Mouse (Mus musculus) hindbrain, embryonic 13.5 days (tissue): ENCODE results near the gene Zmpste24. TPM values are rescaled to one million over a fixed set of nuclear protein-coding genes. Genes with fewer than 3 reads are reported as not detected.
A peak's percentile ranks its signal among the peaks of the same experiment; 100 is the strongest.

ENCODE experiments used
- ATAC-seq: fragments of 200-750 bp; cut with Nextera tagmentation; 2 replicates; pipeline ENCODE4 v1.8.0; 2017; ENCODE audit warnings: moderate TSS enrichment; ENCODE audit not compliant: low FRiP score
- H3K27ac ChIP-seq: fragments of 300-500 bp; sonication (generic); 2 replicates; pipeline ENCODE4 v1.5.1; 2015; ENCODE audit warnings: inconsistent platforms, mild to moderate bottlenecking, moderate library complexity
- H3K27me3 ChIP-seq: fragments of 300-500 bp; sonication (generic); 2 replicates; pipeline ENCODE4 v1.6.1; 2015; ENCODE audit warnings: mild to moderate bottlenecking, inconsistent platforms
- H3K36me3 ChIP-seq: fragments of 300-500 bp; sonication (generic); 2 replicates; pipeline ENCODE4 v1.6.1; 2015; ENCODE audit warnings: mild to moderate bottlenecking, inconsistent platforms
- H3K4me1 ChIP-seq: fragments of 300-500 bp; sonication (generic); replicated peaks from 2 replicates; pipeline ENCODE4 v1.6.1; 2015; ENCODE audit warnings: inconsistent platforms
- H3K4me2 ChIP-seq: fragments of 300-500 bp; sonication (generic); 2 replicates; pipeline ENCODE4 v1.6.1; 2015; ENCODE audit warnings: inconsistent platforms, mild to moderate bottlenecking, moderate library complexity
- H3K4me3 ChIP-seq: fragments of 300-500 bp; sonication (generic); 2 replicates; pipeline ENCODE4 v1.5.1; 2015; ENCODE audit warnings: mild to moderate bottlenecking, inconsistent platforms
- H3K9ac ChIP-seq: fragments of 300-500 bp; sonication (generic); 2 replicates; pipeline ENCODE4 v1.6.1; 2015; ENCODE audit warnings: mild to moderate bottlenecking, inconsistent platforms
- H3K9me3 ChIP-seq: fragments of 300-500 bp; sonication (generic); 2 replicates; pipeline ENCODE4 v1.6.1; 2016; ENCODE audit warnings: inconsistent platforms
- WGBS: fragments of 180-500 bp; shearing (Covaris S2); methylation state at CpG from one replicate; pipeline ENCODE4 v1.1.7; 2015; 5-methylcytosine and 5-hydroxymethylcytosine counted together
- polyA plus RNA-seq: library from polyadenylated mRNA; unstranded; fragments of >200 nt; fragmentation: Nextera tagmentation; extraction: Ambion mirVana; gene quantifications from 2 replicates; pipeline ENCODE4 v1.2.1, GENCODE M21; 2015

The Zmpste24 gene
- polyA plus RNA-seq, 1 experiment from 2014 or later: 28.7 TPM

DNA sequence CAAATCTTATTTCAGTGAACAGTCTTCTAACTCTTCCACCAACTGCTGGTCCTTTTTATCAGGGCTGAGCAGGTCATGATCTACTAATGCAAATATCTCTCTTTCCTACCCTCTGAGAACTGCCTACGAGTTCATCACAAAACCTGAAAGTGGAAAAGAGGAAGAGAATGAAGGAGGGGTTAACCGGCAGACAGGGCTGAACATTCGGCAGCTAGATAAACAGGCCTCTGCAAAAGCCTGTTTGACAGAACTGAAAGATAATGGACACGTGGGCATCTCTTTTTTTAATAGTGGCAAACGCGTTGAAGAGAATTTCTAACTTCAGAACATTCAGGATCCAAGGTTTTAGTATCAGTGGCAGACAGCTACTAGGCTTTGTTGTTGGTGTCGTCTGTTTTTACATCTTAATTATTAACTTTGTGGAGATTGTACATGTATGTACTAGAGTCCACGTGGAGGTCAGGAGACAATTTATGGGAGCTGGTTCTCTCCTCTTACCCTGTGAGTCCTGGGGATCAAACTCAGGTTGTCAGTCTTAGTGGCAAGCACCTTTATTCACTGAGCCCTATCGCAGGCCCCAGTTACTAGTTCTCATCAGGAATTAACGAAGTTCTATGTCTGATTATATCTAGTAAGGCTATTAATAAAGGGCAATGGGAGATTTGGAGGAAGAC, 83.3 kb downstream of the Zmpste24 start:
- Histone ChIP-seq H3K9me3 (no peaks in the 10 kb centered on the region), H3K36me3 (no peaks in the 10 kb centered on the region), H3K27ac (no peak overlapping the region), H3K4me3 (peak overlapping the region; percentile 89), H3K4me2 (peak overlapping the region; percentile 79), H3K9ac (peak overlapping the region; percentile 36; the same call in 1 of the 2 replicates), H3K4me1 (peaks cover 53% of the 10 kb centered on the region), H3K27me3 (no peaks in the 10 kb centered on the region)
- no peak for ATAC-seq
- WGBS: 82% methylated on average over 10 of the region's 10 CpGs

DNA sequence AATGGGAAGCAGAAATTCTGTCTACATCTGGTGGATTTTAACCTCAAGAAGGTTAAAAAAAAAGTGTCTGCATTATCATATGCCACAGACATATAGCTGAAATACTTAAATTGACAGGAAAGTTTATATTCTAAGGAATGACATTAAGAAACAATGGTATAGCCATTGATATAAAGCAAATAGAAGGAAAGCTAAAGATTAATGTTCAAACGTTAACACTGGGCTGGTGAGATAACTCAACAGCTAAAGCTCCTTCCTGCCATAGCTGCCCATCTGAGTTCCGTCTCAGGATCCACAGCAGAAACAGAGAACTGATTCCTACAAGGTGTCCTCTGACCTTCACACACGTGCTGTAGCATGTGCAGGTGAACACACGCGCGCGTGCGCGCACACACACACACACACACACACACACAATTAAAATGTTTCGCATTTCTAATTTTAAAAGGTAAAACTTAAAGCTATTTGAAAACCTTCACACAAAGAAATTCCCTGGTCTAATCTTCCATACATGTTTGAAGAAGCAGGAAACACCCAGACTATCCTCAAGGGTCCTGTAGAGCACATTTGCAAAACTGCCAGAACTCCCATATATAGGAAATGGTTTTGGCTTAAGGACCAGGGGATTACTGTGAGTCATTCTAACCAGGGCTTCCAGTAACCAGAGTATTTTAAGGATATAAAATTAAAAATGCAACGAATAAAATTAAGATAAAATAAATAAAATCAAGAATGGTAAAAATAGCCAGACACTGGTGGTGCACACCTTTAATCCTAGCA, 87.1 kb downstream of the Zmpste24 start:
- H3K27me3 ChIP-seq: no peaks in the 10 kb centered on the region
- no peaks in the 10 kb centered on the region for H3K36me3 ChIP-seq
- H3K4me1 ChIP-seq: peaks cover 56% of the 10 kb centered on the region
- WGBS: 85% methylated on average over 11 of the region's 11 CpGs
- no peak overlapping the region for H3K27ac ChIP-seq
- H3K4me2 ChIP-seq: no peak overlapping the region
- no peak for ATAC-seq
- no peak overlapping the region for H3K9ac ChIP-seq
- no peak overlapping the region for H3K4me3 ChIP-seq
- no peaks in the 10 kb centered on the region for H3K9me3 ChIP-seq

Other genes with a start within 250 kb of the Zmpste24 start
- 11.9 and 12.4 TPM in 2 replicates for gene Rims3, start 243.4 kb downstream of the Zmpste24 start, polyA plus RNA-seq
- gene Exo5, start 173.2 kb downstream of the Zmpste24 start, polyA plus RNA-seq: 38.3 and 42.6 TPM in 2 replicates
- 9.1 and 9.8 TPM in 2 replicates for gene Zfp69, start 146.5 kb downstream of the Zmpste24 start, polyA plus RNA-seq
- 36.7 and 36.8 TPM in 2 replicates for gene Smap2, start 81.0 kb downstream of the Zmpste24 start, polyA plus RNA-seq
- 12.9 and 14.4 TPM in 2 replicates for gene Col9a2, start 58.9 kb downstream of the Zmpste24 start, polyA plus RNA-seq
- not detected in 2 replicates for gene Tmco2, start 11.0 kb upstream of the Zmpste24 start, polyA plus RNA-seq
- gene Rlf, start 116.8 kb upstream of the Zmpste24 start, polyA plus RNA-seq: 31.7 and 33.4 TPM in 2 replicates
- gene Gm12888, start 226.7 kb upstream of the Zmpste24 start, polyA plus RNA-seq: not detected in 2 replicates